Mouse (Mus musculus) stomach, embryonic 16.5 days (tissue): Measurements from ENCODE around the gene Arhgef28. TPM values are rescaled to one million over a fixed set of nuclear protein-coding genes. Genes with fewer than 3 reads are reported as not detected.

ENCODE experiments used
- ATAC-seq: fragments of 200-750 bp; cut with Nextera tagmentation; 2 replicates; pipeline ENCODE4 v1.8.0; 2017; ENCODE audit warnings: moderate number of reproducible peaks, moderate TSS enrichment; ENCODE audit not compliant: insufficient read depth, low FRiP score
- H3K27ac ChIP-seq: fragments of 300-500 bp; sonication (generic); 2 replicates; pipeline ENCODE4 v1.5.1; 2014; ENCODE audit warnings: low read length
- H3K27me3 ChIP-seq: fragments of 300-500 bp; sonication (generic); 2 replicates; pipeline ENCODE4 v1.6.1; 2014; ENCODE audit warnings: low read length, control low read depth, mixed read lengths; ENCODE audit not compliant: control insufficient read depth, insufficient read depth
- H3K36me3 ChIP-seq: fragments of 300-500 bp; sonication (generic); 2 replicates; pipeline ENCODE4 v1.6.1; 2014; ENCODE audit warnings: low read length; ENCODE audit not compliant: control insufficient read depth, insufficient read depth
- H3K4me1 ChIP-seq: fragments of 300-500 bp; sonication (generic); 2 replicates; pipeline ENCODE4 v1.6.1; 2014; ENCODE audit warnings: low read length, control low read depth, mixed read lengths; ENCODE audit not compliant: control insufficient read depth, insufficient read depth
- H3K4me2 ChIP-seq: fragments of 300-500 bp; sonication (generic); 2 replicates; pipeline ENCODE4 v1.6.1; 2014; ENCODE audit warnings: low read depth, low read length, mixed read lengths
- H3K4me3 ChIP-seq: fragments of 300-500 bp; sonication (generic); replicated peaks from 2 replicates; pipeline ENCODE4 v1.5.1; 2014; ENCODE audit warnings: mild to moderate bottlenecking, low read length
- H3K9ac ChIP-seq: fragments of 300-500 bp; sonication (generic); 2 replicates; pipeline ENCODE4 v1.6.1; 2014; ENCODE audit warnings: low read length
- H3K9me3 ChIP-seq: fragments of 300-500 bp; sonication (generic); replicated peaks from 2 replicates; pipeline ENCODE4 v1.6.1; 2016; ENCODE audit warnings: low read length, control low read depth; ENCODE audit not compliant: control insufficient read depth
- WGBS: fragments of 180-500 bp; shearing (Covaris S2); extraction: QIAGEN DNeasy Blood & Tissue Kit; methylation state at CpG from one replicate; pipeline ENCODE4 v1.1.7; 2014; 5-methylcytosine and 5-hydroxymethylcytosine counted together
- polyA plus RNA-seq: library from polyadenylated mRNA; unstranded; fragments of >200 nt; fragmentation: Nextera tagmentation; extraction: Ambion mirVana; gene quantifications from 2 replicates; pipeline ENCODE4 v1.2.1, GENCODE M21; 2015

Arhgef28 gene
- polyA plus RNA-seq, 1 experiment from 2014 or later, result 26.6 TPM

DNA sequence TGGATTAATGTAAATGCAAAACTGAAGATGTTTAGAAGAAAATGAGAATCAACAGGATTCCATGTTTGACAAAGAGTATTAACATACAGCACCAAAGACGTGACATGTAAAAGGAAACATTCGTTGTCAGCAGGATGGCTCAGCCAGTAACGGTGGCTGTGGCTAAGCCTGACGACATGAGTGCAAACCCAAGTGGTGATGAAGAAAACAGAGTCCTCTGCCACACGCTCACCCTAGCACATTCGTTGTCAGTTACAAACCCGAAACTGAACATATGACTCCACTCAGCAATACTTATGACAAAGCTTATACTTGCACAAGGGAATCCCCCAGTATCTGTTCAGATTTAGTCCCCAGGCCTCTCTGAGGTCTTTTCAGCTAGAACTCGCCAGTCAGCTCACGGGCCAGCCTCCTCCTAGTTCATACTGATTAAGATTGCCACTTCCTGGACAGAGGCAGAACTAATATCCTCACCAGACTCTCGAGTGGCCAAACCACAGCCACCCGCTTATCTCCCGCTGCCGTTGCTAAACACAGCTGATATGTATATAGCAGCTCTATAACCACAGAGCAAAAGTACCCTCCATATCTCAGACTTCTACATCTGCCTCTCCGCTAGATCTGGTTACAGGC is 82.0 kb downstream of the Arhgef28 start:
- peak overlapping the region; percentile 63; the same call in 1 of the 2 replicates for H3K27ac ChIP-seq
- H3K36me3 ChIP-seq, result no peaks in the 10 kb centered on the region
- peak; percentile 42; the same call in 1 of the 2 replicates for ATAC-seq
- no peak overlapping the region for H3K9ac ChIP-seq
- 46% methylated on average over 14 of the region's 14 CpGs for WGBS
- peaks cover 27% of the 10 kb centered on the region for H3K4me1 ChIP-seq
- no peaks in the 10 kb centered on the region for H3K9me3 ChIP-seq
- H3K4me2 ChIP-seq, result no peak overlapping the region
- no peak overlapping the region for H3K4me3 ChIP-seq
- no peaks in the 10 kb centered on the region for H3K27me3 ChIP-seq

DNA sequence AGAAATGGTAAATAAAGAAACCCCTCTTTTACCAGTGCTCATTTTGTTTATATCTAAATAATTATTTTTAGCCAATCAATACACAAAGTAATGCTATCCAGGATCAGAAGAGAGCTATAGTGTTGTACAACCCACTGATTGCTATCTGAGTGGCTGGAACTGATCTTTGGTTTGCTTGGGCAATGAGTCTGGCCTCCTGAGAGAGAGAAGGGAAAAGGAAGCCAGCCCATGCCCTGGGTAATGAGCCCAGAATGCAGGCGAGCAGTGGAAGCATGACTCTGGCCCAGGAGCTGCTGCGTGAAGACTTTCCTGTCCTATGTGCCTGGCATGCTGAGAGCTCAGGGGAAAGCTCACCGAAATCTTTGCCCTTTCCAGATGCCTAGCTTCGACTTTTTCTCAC is 83.5 kb downstream of the Arhgef28 start:
- ATAC-seq, result no peak
- Histone ChIP-seq H3K9ac (no peak overlapping the region), H3K4me3 (no peak overlapping the region), H3K27me3 (no peaks in the 10 kb centered on the region), H3K4me1 (peaks cover 29% of the 10 kb centered on the region), H3K4me2 (no peak overlapping the region), H3K9me3 (no peaks in the 10 kb centered on the region), H3K36me3 (no peaks in the 10 kb centered on the region), H3K27ac (peak overlapping the region; percentile 28; the same call in 1 of the 2 replicates)
- 72% methylated on average over 4 of the region's 4 CpGs for WGBS

DNA sequence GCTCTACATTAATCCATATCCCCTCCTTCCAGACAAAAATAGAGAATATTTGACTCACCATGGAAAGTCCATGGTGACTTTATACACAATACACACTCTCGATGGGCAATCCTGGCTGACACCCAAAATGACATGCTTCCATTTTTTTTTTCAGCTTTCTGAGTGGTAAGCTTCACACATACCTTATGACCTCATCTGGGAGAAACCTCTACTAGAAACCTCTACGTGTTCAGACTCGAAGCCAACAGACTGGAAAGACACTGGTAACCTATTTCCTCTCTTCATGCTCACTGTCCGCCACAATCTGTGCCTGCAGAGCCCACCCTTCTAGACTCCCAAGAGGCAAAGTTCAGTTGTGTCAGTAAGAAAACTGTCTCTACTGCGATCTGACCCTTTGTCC is 84.2 kb downstream of the Arhgef28 start:
- H3K4me1 ChIP-seq, result peaks cover 33% of the 10 kb centered on the region
- H3K27me3 ChIP-seq, result no peaks in the 10 kb centered on the region
- H3K9ac ChIP-seq, result no peak overlapping the region
- H3K36me3 ChIP-seq, result no peaks in the 10 kb centered on the region
- no peak overlapping the region for H3K4me3 ChIP-seq
- no peaks in the 10 kb centered on the region for H3K9me3 ChIP-seq
- no peak for ATAC-seq
- H3K27ac ChIP-seq, result peak overlapping the region; percentile 95
- H3K4me2 ChIP-seq, result no peak overlapping the region
- WGBS, result 65% methylated on average over 5 of the region's 5 CpGs

DNA sequence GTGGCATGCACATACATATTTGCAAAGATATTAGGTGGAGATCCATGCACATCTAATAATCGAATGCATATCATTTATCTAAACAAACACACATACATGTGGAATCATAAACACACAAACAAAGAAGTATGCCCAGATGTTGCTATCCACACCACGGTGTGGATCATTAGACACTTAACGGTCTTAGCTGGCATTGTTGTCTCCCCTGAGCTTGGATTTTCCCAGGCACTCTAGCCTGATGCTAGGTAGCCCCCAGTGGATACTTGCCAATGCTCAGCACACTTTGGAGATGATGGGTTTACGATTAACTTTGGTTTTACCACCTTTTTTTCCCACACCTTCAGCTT is 85.1 kb downstream of the Arhgef28 start:
- 60% methylated on average over 4 of the region's 4 CpGs for WGBS
- Histone ChIP-seq H3K4me2 (no peak overlapping the region), H3K9me3 (no peaks in the 10 kb centered on the region), H3K4me3 (no peak overlapping the region), H3K4me1 (peaks cover 37% of the 10 kb centered on the region), H3K36me3 (no peaks in the 10 kb centered on the region), H3K27me3 (no peaks in the 10 kb centered on the region), H3K27ac (peak overlapping the region; percentile 95), H3K9ac (no peak overlapping the region)
- ATAC-seq, result no peak

DNA sequence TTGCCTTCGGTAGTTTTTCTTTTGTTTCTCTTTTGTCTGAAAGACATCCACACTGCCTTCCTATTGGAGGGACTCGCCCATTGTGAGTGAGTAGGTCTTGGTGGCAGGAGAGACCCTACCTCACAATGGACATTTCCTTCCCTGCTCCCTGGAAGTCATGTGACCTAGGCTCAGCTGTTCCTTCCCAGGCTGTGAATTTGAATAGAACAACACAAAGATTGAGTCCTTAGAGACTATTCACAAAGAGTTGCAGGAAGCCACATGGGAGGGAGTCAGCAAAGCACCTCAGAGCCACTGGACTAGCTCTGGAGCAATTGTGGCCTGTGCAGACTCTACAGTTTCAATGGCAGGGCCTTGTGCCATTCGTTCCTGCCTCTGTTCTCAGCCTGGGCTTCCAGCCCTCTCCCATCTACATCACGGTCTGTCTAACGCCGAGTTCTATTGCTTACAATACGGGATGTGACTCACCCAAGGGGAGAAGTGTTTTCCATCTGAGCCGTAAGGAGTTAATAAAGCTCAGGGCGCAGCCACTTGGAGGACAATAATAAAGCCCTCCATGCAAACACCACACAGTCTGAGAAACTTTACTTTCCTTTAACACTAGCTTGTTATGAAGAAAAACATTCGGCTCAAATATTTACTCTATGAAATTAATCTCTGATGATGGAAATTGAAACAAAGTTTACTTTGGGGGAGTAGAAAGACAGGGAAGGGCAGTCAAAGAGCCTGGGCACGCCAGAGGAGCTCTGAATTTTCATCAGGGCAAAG is 85.7 kb downstream of the Arhgef28 start:
- Histone ChIP-seq H3K27ac (peak overlapping the region; percentile 95), H3K9ac (peak overlapping the region; percentile 42), H3K4me3 (no peak overlapping the region), H3K27me3 (no peaks in the 10 kb centered on the region), H3K36me3 (no peaks in the 10 kb centered on the region), H3K4me1 (peaks cover 39% of the 10 kb centered on the region), H3K9me3 (no peaks in the 10 kb centered on the region), H3K4me2 (peak overlapping the region; percentile 34)
- peak; percentile 63; the same call in 1 of the 2 replicates for ATAC-seq
- WGBS, result 33% methylated on average over 11 of the region's 11 CpGs

DNA sequence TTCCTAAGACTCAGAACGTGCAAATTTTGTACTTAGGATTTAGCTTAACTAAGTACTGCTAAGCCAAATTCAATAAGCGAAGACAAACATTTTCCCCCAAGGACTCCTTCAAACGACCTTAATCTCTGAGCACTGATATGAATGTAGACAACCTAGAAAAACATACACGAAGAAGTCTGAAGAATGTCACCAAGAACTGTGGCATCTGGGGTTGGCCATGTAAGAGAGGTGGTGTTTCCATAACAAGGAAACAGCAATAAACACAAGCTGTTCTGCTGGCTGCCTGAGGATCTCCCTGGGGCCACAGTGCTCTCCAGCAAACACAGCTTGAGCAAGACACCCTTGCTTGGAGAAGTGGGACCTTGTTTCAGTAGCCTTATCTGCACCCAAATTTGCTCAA is 87.9 kb downstream of the Arhgef28 start:
- WGBS, result 40% methylated on average over 4 of the region's 4 CpGs
- Histone ChIP-seq H3K9me3 (no peaks in the 10 kb centered on the region), H3K9ac (no peak overlapping the region), H3K4me1 (peaks cover 48% of the 10 kb centered on the region), H3K27me3 (no peaks in the 10 kb centered on the region), H3K4me3 (no peak overlapping the region), H3K27ac (peak overlapping the region; percentile 93), H3K4me2 (no peak overlapping the region), H3K36me3 (no peaks in the 10 kb centered on the region)
- ATAC-seq, result no peak

DNA sequence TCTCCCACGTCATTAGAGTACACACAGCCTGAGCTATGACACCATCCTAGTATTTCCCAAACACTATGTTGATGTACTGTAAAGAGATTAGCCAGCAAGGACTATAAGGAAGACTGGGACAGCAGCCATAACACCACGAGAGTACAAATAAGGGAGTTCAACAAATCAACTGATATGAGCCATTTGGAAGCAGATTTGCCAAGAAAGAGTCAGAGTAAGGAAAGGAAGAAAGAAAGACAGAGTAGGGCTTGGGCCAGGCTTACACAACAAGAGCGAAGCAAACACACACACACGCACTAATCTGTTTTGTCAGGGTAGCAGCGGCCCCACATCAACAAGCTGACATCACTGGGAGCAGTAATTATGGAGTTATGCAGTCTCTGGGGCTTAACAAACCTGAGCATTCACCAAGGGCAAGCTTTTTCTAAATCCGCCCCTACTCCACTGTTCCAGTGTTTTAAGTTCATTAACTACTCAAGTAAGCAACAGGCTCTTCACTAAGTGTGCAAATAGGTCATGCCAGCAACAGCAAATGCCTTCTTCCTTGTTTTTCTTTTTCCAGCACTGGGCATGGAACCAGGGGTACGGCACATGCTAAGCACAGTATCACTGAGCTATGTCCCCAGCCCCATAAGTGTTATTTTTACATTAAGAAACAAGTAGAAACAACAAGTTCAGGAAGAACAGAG is 88.5 kb downstream of the Arhgef28 start:
- Histone ChIP-seq H3K9me3 (no peaks in the 10 kb centered on the region), H3K4me2 (no peak overlapping the region)
- ATAC-seq, result peak; percentile 61

DNA sequence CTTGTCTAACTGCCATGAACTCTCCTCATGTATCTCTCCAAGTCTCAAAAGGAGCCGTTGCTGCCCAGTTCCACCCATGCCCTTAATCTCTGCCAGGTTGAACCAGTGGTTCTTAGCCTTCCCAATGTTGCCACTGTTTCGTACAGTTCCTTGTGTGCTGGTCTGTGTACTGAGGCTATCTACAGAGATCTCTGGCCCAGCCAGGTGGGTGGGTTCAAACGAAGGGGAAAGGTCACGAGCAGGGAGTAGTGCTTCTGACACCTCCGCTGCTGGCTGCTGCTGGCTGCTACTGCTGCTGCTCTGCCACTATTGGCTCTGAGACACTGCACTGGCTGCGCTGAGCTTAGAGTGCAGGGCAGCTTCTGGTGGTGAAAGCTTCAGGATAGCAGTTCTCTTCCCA is 90.6 kb downstream of the Arhgef28 start:
- Histone ChIP-seq H3K4me1 (peaks cover 37% of the 10 kb centered on the region), H3K27ac (peak overlapping the region; percentile 20), H3K9me3 (no peaks in the 10 kb centered on the region), H3K4me3 (no peak overlapping the region), H3K36me3 (no peaks in the 10 kb centered on the region), H3K27me3 (no peaks in the 10 kb centered on the region), H3K4me2 (no peak overlapping the region), H3K9ac (no peak overlapping the region)
- peak; percentile 54; the same call in 1 of the 2 replicates for ATAC-seq
- 47% methylated on average over 6 of the region's 6 CpGs for WGBS

More for the DNA sequence above, 88.5 kb downstream of the Arhgef28 start:
- Histone ChIP-seq H3K4me3 (no peak overlapping the region), H3K9ac (no peak overlapping the region), H3K27me3 (no peaks in the 10 kb centered on the region), H3K36me3 (no peaks in the 10 kb centered on the region), H3K4me1 (peaks cover 48% of the 10 kb centered on the region), H3K27ac (peak overlapping the region; percentile 93)
- 45% methylated on average over 7 of the region's 7 CpGs for whole genome bisulfite sequencing

DNA sequence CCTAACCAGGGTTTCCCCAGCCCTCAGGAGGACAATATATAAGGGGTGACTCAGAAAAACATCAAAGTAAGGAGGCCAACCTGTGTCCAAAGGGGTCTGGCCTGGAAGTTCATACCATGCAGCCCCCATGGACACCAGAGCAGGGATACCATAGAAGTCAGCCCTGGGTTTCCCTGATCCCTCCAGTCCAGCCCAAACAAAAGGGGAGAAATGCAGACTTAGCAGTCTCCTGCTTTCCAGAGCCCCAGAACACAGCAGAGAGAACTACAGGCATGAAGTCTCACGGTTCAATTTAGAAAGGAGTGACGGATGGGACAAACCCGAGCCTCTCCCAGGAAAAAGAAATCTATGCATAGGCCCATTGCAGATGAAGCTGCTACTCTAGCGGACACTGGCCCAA is 91.2 kb downstream of the Arhgef28 start:
- Histone ChIP-seq H3K9ac (peak overlapping the region; percentile 16; the same call in 1 of the 2 replicates), H3K36me3 (no peaks in the 10 kb centered on the region), H3K27me3 (no peaks in the 10 kb centered on the region), H3K4me2 (no peak overlapping the region), H3K9me3 (no peaks in the 10 kb centered on the region), H3K27ac (peak overlapping the region; percentile 20; the same call in 1 of the 2 replicates), H3K4me1 (peaks cover 32% of the 10 kb centered on the region), H3K4me3 (no peak overlapping the region)
- WGBS, result 61% methylated on average over 4 of the region's 4 CpGs
- ATAC-seq, result no peak
